Mouse (Mus musculus) embryonic facial prominence, embryonic 14.5 days (tissue): ENCODE results near the gene Tceanc. TPM values are rescaled to one million over a fixed set of nuclear protein-coding genes. Genes with fewer than 3 reads are reported as not detected.
A peak's percentile ranks its signal among the peaks of the same experiment; 100 is the strongest.

Source experiments
- ATAC-seq: fragments of 200-750 bp; cut with Nextera tagmentation; 2 replicates; pipeline ENCODE4 v1.8.0; 2017; ENCODE audit warnings: low read depth, moderate number of reproducible peaks, moderate TSS enrichment
- DNase-seq: peaks from one replicate; pipeline ENCODE4 v3.0.0-alpha.2; 2015; ENCODE audit warnings: low spot score
- H3K27ac ChIP-seq: fragments of 300-500 bp; sonication (generic); replicated peaks from 2 replicates; pipeline ENCODE4 v1.5.1; 2014; ENCODE audit warnings: low read depth, mild to moderate bottlenecking, low read length, moderate library complexity
- H3K27me3 ChIP-seq: fragments of 300-500 bp; sonication (generic); replicated peaks from 2 replicates; pipeline ENCODE4 v1.6.1; 2014; ENCODE audit warnings: low read length; ENCODE audit not compliant: control insufficient read depth, insufficient read depth
- H3K36me3 ChIP-seq: fragments of 300-500 bp; sonication (generic); 2 replicates; pipeline ENCODE4 v1.6.1; 2014; ENCODE audit warnings: low read length, mixed read lengths; ENCODE audit not compliant: control insufficient read depth, insufficient read depth
- H3K4me1 ChIP-seq: fragments of 300-500 bp; sonication (generic); 2 replicates; pipeline ENCODE4 v1.6.1; 2014; ENCODE audit warnings: antibody characterized with exemption, low read length; ENCODE audit not compliant: control insufficient read depth, insufficient read depth
- H3K4me2 ChIP-seq: fragments of 300-500 bp; sonication (generic); 2 replicates; pipeline ENCODE4 v1.6.1; 2014; ENCODE audit warnings: low read depth, mild to moderate bottlenecking, low read length, moderate library complexity, mixed read lengths
- H3K4me3 ChIP-seq: fragments of 300-500 bp; sonication (generic); 2 replicates; pipeline ENCODE4 v1.5.1; 2014; ENCODE audit warnings: low read depth, mild to moderate bottlenecking, low read length
- H3K9ac ChIP-seq: fragments of 300-500 bp; sonication (generic); 2 replicates; pipeline ENCODE4 v1.6.1; 2014; ENCODE audit warnings: low read depth, mild to moderate bottlenecking, low read length, moderate library complexity, mixed read lengths
- H3K9me3 ChIP-seq: fragments of 300-500 bp; sonication (generic); 2 replicates; pipeline ENCODE4 v1.6.1; 2016; ENCODE audit warnings: low read length; ENCODE audit not compliant: control insufficient read depth
- WGBS: fragments of 180-500 bp; shearing (Covaris S2); extraction: QIAGEN DNeasy Blood & Tissue Kit; methylation state at CpG from one replicate; pipeline ENCODE4 v1.1.7; 2014; 5-methylcytosine and 5-hydroxymethylcytosine counted together
- polyA plus RNA-seq: library from polyadenylated mRNA; unstranded; fragments of >200 nt; fragmentation: Nextera tagmentation; extraction: Ambion mirVana; gene quantifications from 2 replicates; pipeline ENCODE4 v1.2.1, GENCODE M21; 2014

The Tceanc gene
- 4.8 and 7.1 TPM in 2 replicates for polyA plus RNA-seq

DNA sequence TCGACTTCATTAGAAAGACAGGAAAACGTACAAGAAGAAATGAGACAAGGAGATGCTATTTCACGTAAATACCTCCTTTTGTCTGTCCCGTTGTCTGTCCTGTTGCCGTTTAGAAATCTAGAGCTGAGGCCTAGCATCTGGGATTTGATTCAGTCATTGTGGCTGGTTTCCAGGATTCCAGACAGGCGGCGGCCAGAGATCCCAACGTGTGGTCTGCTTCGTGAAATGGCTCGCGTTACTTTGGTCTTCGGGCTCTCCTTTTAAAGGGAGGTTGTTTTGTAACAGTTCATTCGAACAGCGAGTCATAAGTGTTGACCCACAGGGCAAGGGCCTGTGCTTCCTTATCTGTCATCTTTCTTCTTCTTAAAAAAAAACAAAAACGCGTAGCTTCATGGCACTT lies at the start of gene Tceanc:
Gene Tceanc (minus strand): TSS at position 223 of the 400 bp plus-strand sequence.
- Histone ChIP-seq H3K9me3 (no peaks in the 10 kb centered on the region), H3K9ac (no peak within 1 kb of the TSS), H3K27ac (no peak within 1 kb of the TSS; the same call in 1 of the 2 replicates), H3K4me2 (no peak within 1 kb of the TSS), H3K4me3 (no peak within 1 kb of the TSS), H3K4me1 (no peaks in the 10 kb centered on the region), H3K36me3 (no peaks in the 10 kb centered on the region), H3K27me3 (no peaks in the 10 kb centered on the region; the same call in none of the 2 replicates)
- DNase-seq, result peak; percentile 47
- ATAC-seq, result no peak
- WGBS, result 57% methylated on average over 16 of the region's 16 CpGs

GRCm38 (mm10) chrX:166565983-166566382 lies 47.6 kb upstream of the Tceanc start:
- ATAC-seq (no peak), DNase-seq (no peak)
- H3K27me3 ChIP-seq, result peaks cover 8% of the 10 kb centered on the region; the same call in 1 of the 2 replicates
- H3K4me2 ChIP-seq, result no peak overlapping the region
- no peaks in the 10 kb centered on the region for H3K4me1 ChIP-seq
- no peaks in the 10 kb centered on the region for H3K36me3 ChIP-seq
- no peak overlapping the region for H3K4me3 ChIP-seq
- H3K27ac ChIP-seq, result no peak overlapping the region; the same call in 1 of the 2 replicates
- WGBS, result 79% methylated on average over 6 of the region's 6 CpGs
- H3K9me3 ChIP-seq, result no peaks in the 10 kb centered on the region
- no peak overlapping the region for H3K9ac ChIP-seq

DNA sequence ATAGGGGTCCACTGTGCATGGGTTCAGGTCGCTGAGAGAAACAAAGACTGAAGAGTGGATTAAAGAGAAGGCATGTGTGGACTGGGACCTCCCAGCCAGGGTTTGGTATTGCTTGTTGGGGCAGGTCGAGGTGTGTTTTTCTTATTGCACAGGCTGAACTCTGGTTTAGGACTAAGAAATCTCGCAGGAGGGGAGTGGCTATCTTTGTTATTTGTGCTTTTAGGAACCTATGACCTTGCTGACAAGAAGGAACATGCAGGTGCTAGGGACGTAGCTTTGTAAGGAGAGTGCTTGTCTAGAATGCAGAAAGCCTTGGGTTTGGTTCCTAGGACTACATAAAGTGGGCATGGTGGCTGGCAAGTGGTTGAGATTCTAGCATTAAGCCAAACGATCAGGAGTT lies 47.0 kb upstream of the Tceanc start:
- no peak for ATAC-seq
- H3K9me3 ChIP-seq, result no peaks in the 10 kb centered on the region
- H3K27ac ChIP-seq, result peak overlapping the region; percentile 52; the same call in 1 of the 2 replicates

DNA sequence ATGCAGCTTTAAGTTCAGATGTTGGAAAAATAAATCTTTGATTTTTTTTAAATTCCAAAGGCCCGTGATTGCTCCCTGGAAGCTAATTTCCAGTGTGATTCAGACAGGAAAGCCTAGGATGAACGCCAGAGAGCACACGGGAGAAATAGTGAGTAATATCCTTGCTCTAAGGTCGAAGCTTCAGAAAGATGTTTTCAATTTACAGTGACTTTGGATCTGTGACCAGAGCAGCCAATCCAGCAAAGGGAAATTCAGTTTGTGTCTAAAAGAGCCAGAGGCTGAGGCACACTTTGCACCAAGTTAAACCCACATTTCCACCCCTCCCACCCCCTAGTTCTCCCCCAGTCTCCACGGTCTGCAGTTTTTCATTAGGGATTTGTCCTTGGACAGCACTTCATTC lies 46.5 kb upstream of the Tceanc start:
- peaks cover 11% of the 10 kb centered on the region; the same call in 1 of the 2 replicates for H3K27me3 ChIP-seq
- H3K9ac ChIP-seq, result no peak overlapping the region
- ATAC-seq (no peak), DNase-seq (peak; percentile 65)
- 49% methylated on average over 5 of the region's 5 CpGs for WGBS
- no peaks in the 10 kb centered on the region for H3K9me3 ChIP-seq
- H3K36me3 ChIP-seq, result no peaks in the 10 kb centered on the region
- no peaks in the 10 kb centered on the region for H3K4me1 ChIP-seq
- no peak overlapping the region for H3K4me2 ChIP-seq
- H3K4me3 ChIP-seq, result no peak overlapping the region
- peak overlapping the region; percentile 52; the same call in 1 of the 2 replicates for H3K27ac ChIP-seq

More for the DNA sequence above, 47.0 kb upstream of the Tceanc start:
- no peak overlapping the region for H3K4me2 ChIP-seq
- peaks cover 11% of the 10 kb centered on the region; the same call in 1 of the 2 replicates for H3K27me3 ChIP-seq
- H3K4me1 ChIP-seq, result no peaks in the 10 kb centered on the region
- DNase-seq, result no peak
- no peaks in the 10 kb centered on the region for H3K36me3 ChIP-seq
- H3K9ac ChIP-seq, result no peak overlapping the region
- no peak overlapping the region for H3K4me3 ChIP-seq
- whole genome bisulfite sequencing, result 44% methylated on average over 5 of the region's 5 CpGs

DNA sequence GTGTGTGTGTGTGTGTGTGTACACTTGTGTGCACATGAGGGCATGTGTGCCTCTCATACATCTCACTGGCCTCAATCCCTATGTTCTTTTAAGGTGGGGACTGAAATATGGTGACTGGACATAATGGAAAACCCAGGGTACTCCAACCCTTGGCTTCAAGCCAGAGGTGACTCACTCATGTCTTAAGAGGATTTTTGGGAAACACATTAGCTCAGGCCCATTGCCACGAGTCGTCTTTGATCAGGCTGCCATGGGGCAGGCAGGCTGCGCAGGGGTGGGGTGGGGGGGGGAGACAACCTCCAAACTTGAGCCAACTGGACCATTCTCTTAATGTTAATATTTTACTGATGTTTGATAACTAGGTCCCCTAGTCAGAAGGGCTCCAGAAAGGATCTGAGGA lies 41.0 kb upstream of the Tceanc start:
- Histone ChIP-seq H3K4me1 (no peaks in the 10 kb centered on the region), H3K27me3 (peaks cover 8% of the 10 kb centered on the region), H3K9me3 (no peaks in the 10 kb centered on the region), H3K36me3 (no peaks in the 10 kb centered on the region), H3K9ac (no peak overlapping the region), H3K4me3 (no peak overlapping the region), H3K27ac (no peak overlapping the region), H3K4me2 (no peak overlapping the region)
- DNase-seq (no peak), ATAC-seq (no peak)
- 85% methylated on average over 3 of the region's 3 CpGs for WGBS

DNA sequence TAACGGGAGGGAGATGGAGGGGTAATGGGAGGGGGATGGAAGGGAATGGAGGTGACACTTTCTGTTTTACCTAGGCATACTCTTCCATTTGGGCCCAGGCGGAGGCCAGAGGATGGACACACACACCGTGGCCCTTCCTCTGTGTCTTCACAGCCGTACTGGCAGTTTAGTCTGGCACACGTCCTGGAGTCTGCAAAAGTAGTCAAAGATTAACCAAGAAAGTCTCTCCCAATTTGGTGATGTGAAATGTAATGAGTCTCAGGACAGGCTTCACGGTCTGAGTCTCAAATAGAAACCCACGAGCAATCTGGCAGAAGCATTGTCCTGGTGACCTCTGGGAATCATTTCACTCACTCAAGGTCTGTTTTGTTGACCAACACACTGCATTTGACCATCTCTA lies 34.0 kb upstream of the Tceanc start:
- Histone ChIP-seq H3K27ac (no peak overlapping the region), H3K4me3 (no peak overlapping the region), H3K9me3 (no peaks in the 10 kb centered on the region), H3K27me3 (no peaks in the 10 kb centered on the region; the same call in none of the 2 replicates), H3K9ac (no peak overlapping the region), H3K36me3 (no peaks in the 10 kb centered on the region), H3K4me2 (no peak overlapping the region), H3K4me1 (no peaks in the 10 kb centered on the region)
- WGBS, result 84% methylated on average over 7 of the region's 7 CpGs
- no peak for ATAC-seq
- DNase-seq, result no peak

DNA sequence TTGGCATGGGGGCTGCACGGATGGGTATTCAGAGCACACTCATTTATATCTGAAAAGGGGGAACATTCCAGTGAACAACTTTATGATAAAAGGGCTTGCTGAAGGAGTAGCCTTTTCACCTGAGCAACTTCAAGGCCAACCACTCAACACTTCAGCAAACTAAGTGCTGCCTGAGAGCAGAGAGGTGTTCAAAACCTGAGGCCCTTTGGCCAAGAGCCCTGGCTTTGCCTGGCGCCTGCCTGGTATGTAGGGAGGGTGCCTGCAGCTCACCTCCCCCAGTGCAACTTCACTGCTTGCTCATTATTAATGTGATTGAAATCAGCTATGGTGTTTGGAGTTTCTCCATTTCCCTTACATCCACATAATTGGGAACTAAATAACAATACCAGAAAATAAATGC lies 28.1 kb upstream of the Tceanc start:
- Histone ChIP-seq H3K9ac (no peak overlapping the region), H3K4me1 (no peaks in the 10 kb centered on the region), H3K4me3 (no peak overlapping the region), H3K4me2 (no peak overlapping the region), H3K27me3 (peaks cover 3% of the 10 kb centered on the region; the same call in 1 of the 2 replicates), H3K9me3 (no peaks in the 10 kb centered on the region), H3K27ac (no peak overlapping the region), H3K36me3 (no peaks in the 10 kb centered on the region)
- ATAC-seq, result no peak
- DNase-seq, result no peak
- 79% methylated on average over 2 of the region's 2 CpGs for WGBS

DNA sequence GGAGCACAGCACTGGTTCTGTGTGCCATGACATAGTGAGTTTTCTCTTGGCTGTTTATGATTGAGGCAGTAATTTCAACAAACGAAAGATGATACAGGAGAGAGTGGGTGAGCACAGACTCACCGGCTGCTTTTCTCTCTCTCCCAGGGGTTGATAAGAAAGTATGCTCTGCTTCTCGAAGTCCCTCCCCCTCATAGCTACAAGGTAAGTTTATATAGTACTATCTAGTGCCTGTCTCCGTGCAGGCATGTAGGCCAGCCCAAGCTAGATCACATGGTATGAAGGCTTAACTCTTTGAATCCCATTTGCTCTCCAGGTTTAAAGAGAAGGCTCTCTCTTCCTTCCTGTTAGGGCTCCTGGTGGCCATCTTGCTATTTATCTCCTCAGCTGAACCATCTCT lies 16.8 kb upstream of the Tceanc start:
- no peak for DNase-seq
- no peaks in the 10 kb centered on the region for H3K4me1 ChIP-seq
- H3K9ac ChIP-seq, result no peak overlapping the region
- H3K4me3 ChIP-seq, result no peak overlapping the region
- H3K36me3 ChIP-seq, result no peaks in the 10 kb centered on the region
- H3K27ac ChIP-seq, result no peak overlapping the region
- H3K9me3 ChIP-seq, result no peaks in the 10 kb centered on the region
- WGBS, result 53% methylated on average over 4 of the region's 4 CpGs
- no peak for ATAC-seq
- peaks cover 8% of the 10 kb centered on the region for H3K27me3 ChIP-seq
- no peak overlapping the region for H3K4me2 ChIP-seq

DNA sequence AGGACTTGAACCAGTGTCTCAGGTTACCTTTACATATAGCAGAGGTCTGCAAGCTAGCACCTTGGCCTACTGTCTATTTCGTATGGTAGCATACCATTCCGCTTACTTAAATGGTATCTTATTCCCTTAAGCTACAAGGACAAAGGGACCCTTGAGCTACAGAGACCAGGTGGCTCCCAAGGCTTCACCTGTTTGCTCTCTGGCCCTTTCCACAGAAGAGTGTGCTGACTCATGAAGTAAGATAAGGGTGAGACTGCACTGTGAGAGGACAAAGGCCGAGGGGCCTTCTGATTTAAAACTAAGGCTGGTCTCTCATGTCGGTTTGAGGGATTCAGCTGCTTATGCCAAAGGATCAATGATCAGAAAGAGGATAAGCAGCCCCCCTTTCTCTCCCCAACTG lies 15.1 kb upstream of the Tceanc start:
- Histone ChIP-seq H3K9me3 (no peaks in the 10 kb centered on the region), H3K4me3 (no peak overlapping the region), H3K27me3 (peaks cover 8% of the 10 kb centered on the region), H3K4me1 (no peaks in the 10 kb centered on the region), H3K4me2 (no peak overlapping the region), H3K9ac (no peak overlapping the region), H3K27ac (no peak overlapping the region), H3K36me3 (no peaks in the 10 kb centered on the region)
- ATAC-seq (no peak), DNase-seq (no peak)
- 85% methylated on average over 4 of the region's 4 CpGs for WGBS
